12 mouse cellular contexts compared by ENCODE assay signal in genomic region chr13:104576188-104576789, GRCm38 (mm10).
DNase-seq lines count a peak whose midpoint lies in the region; ATAC-seq lines count a peak whose summit lies in the region.
"Had no signal": no experiment of that assay in that cellular context is flagged by ENCODE, and none has a peak within 500 bp of the region (broad histone marks: within the 10 kb centered on the region; RNA-seq: fewer than 3 reads in every experiment).

No protein-coding gene starts in this region.

- H3K4me1 ChIP-seq in kidney, embryonic 15.5 days = peaks cover 18% of the 10 kb centered on the region
- peaks cover 43% of the 10 kb centered on the region for H3K4me1 ChIP-seq in embryonic facial prominence, embryonic 13.5 days
- no peaks in the 10 kb centered on the region for H3K4me1 ChIP-seq in neural tube, embryonic 12.5 days

- H3K9me3 ChIP-seq in kidney, embryonic 15.5 days (replicated peaks) = no peaks in the 10 kb centered on the region
- no peaks in the 10 kb centered on the region for H3K9me3 ChIP-seq in embryonic facial prominence, embryonic 13.5 days
- no peaks in the 10 kb centered on the region for H3K9me3 ChIP-seq in neural tube, embryonic 12.5 days
- H3K9me3 ChIP-seq: forebrain, embryonic 10.5 days; G1E had no signal

- H3K36me3 ChIP-seq in kidney, embryonic 15.5 days = no peaks in the 10 kb centered on the region
- H3K36me3 ChIP-seq in embryonic facial prominence, embryonic 13.5 days = no peaks in the 10 kb centered on the region
- H3K36me3 ChIP-seq in neural tube, embryonic 12.5 days = no peaks in the 10 kb centered on the region
- H3K36me3 ChIP-seq: forebrain, embryonic 10.5 days; G1E had no signal

- no peak overlapping the region for H3K4me3 ChIP-seq in kidney, embryonic 15.5 days (replicated peaks)
- H3K4me3 ChIP-seq in embryonic facial prominence, embryonic 13.5 days = no peak overlapping the region
- H3K4me3 ChIP-seq in neural tube, embryonic 12.5 days = no peak overlapping the region
- H3K4me3 ChIP-seq: forebrain, embryonic 10.5 days had no signal

- no peak; the same call in 1 of the 2 replicates for ATAC-seq in kidney, embryonic 15.5 days (replicated peaks; ENCODE audit: low FRiP score)
- peak; percentile 48 for ATAC-seq in CD4-positive, CD25-positive, alpha-beta regulatory T cell, adult 4 months
- no peak for ATAC-seq in embryonic facial prominence, embryonic 13.5 days (ENCODE audit: insufficient number of reproducible peaks, insufficient read depth, low FRiP score, low TSS enrichment, low read depth)
- peak; percentile 42; the same call in 1 of the 2 replicates for ATAC-seq in neural tube, embryonic 12.5 days (ENCODE audit: low FRiP score, low read depth)
- no peak for ATAC-seq in megakaryocyte-erythroid progenitor cell, adult 5-6 weeks (replicated peaks; ENCODE audit: low FRiP score, low TSS enrichment, poor library complexity, severe bottlenecking)

- intact Hi-C loops in heart, postnatal 25 days (cut with DNase I) = no loop called here

- H3K9ac ChIP-seq in kidney, embryonic 15.5 days = no peak overlapping the region
- H3K9ac ChIP-seq in embryonic facial prominence, embryonic 13.5 days = no peak overlapping the region
- H3K9ac ChIP-seq in neural tube, embryonic 12.5 days = no peak overlapping the region

- WGBS in kidney, embryonic 15.5 days = 50% methylated on average over 10 of the region's 10 CpGs
- 16% methylated on average over 10 of the region's 10 CpGs for WGBS in embryonic facial prominence, embryonic 13.5 days
- WGBS in neural tube, embryonic 12.5 days = 57% methylated on average over 10 of the region's 10 CpGs

- H3K27me3 ChIP-seq in kidney, embryonic 15.5 days = no peaks in the 10 kb centered on the region
- H3K27me3 ChIP-seq in embryonic facial prominence, embryonic 13.5 days = no peaks in the 10 kb centered on the region
- H3K27me3 ChIP-seq in neural tube, embryonic 12.5 days (replicated peaks) = no peaks in the 10 kb centered on the region

- H3K27ac ChIP-seq in kidney, embryonic 15.5 days = no peak overlapping the region
- H3K27ac ChIP-seq in embryonic facial prominence, embryonic 13.5 days = peak overlapping the region; percentile 34; the same call in 1 of the 2 replicates
- H3K27ac ChIP-seq in neural tube, embryonic 12.5 days = no peak overlapping the region
- H3K27ac ChIP-seq: forebrain, embryonic 10.5 days had no signal

- H3K4me2 ChIP-seq in kidney, embryonic 15.5 days = 0 out of 2 replicates have a peak overlapping the region, but pooled peaks have one; percentile 9
- 0 out of 2 replicates have a peak overlapping the region, but pooled peaks have one; percentile 2 for H3K4me2 ChIP-seq in embryonic facial prominence, embryonic 13.5 days
- no peak overlapping the region for H3K4me2 ChIP-seq in neural tube, embryonic 12.5 days (replicated peaks)

- DNase-seq in kidney, postnatal 36 days = no peak
- DNase-seq in frontal cortex, postnatal 36 days (ENCODE audit: low spot score in 2 of 2) = no peak
- DNase-seq in heart, postnatal 25 days (ENCODE audit: low spot score) = no peak
- DNase-seq: cerebellum, adult 18-20 months; right cerebral cortex, postnatal 4 days had no signal

Comparison
In these comparisons a context has a peak if more than half of its experiments do, and no peak if none do; other contexts are left out.
1. ATAC-seq: peak in CD4-positive, CD25-positive, alpha-beta regulatory T cell, adult 4 months (single experiment) and neural tube, embryonic 12.5 days (single experiment); none in kidney, embryonic 15.5 days (single experiment), embryonic facial prominence, embryonic 13.5 days (single experiment) and megakaryocyte-erythroid progenitor cell, adult 5-6 weeks (single experiment).